Mouse (Mus musculus) liver, postnatal 0 days (tissue): ENCODE results near the gene Ero1l. TPM values are rescaled to one million over a fixed set of nuclear protein-coding genes. Genes with fewer than 3 reads are reported as not detected.

ENCODE experiments used
- ATAC-seq: fragments of 200-750 bp; cut with Nextera tagmentation; 2 replicates; pipeline ENCODE4 v1.8.0; 2017; ENCODE audit warnings: mild to moderate bottlenecking, moderate library complexity
- DNase-seq: peaks from one replicate; pipeline ENCODE4 v3.0.0-alpha.2; 2016
- H3K27ac ChIP-seq: fragments of 300-500 bp; sonication (generic); 2 replicates; pipeline ENCODE4 v1.5.1; 2014; ENCODE audit warnings: antibody characterized with exemption, moderate library complexity, mild to moderate bottlenecking, low read depth
- H3K27me3 ChIP-seq: fragments of 300-500 bp; sonication (generic); 2 replicates; pipeline ENCODE4 v1.6.1; 2014; ENCODE audit warnings: low read length, control low read depth, mixed read lengths; ENCODE audit not compliant: insufficient read depth
- H3K36me3 ChIP-seq: fragments of 300-500 bp; sonication (generic); replicated peaks from 2 replicates; pipeline ENCODE4 v1.6.1; 2014; ENCODE audit warnings: mild to moderate bottlenecking, control low read depth, low read length, moderate library complexity, mixed read lengths; ENCODE audit not compliant: insufficient read depth
- H3K4me1 ChIP-seq: fragments of 300-500 bp; sonication (generic); 2 replicates; pipeline ENCODE4 v1.6.1; 2014; ENCODE audit warnings: antibody characterized with exemption, mild to moderate bottlenecking, control low read depth; ENCODE audit not compliant: insufficient read depth
- H3K4me2 ChIP-seq: fragments of 300-500 bp; sonication (generic); 2 replicates; pipeline ENCODE4 v1.6.1; 2014; ENCODE audit warnings: low read depth, mild to moderate bottlenecking, low read length, moderate library complexity, mixed read lengths
- H3K4me3 ChIP-seq: fragments of 300-500 bp; sonication (generic); 2 replicates; pipeline ENCODE4 v1.5.1; 2014; ENCODE audit warnings: low read depth, low read length
- H3K9ac ChIP-seq: fragments of 300-500 bp; sonication (generic); replicated peaks from 2 replicates; pipeline ENCODE4 v1.6.1; 2014; ENCODE audit warnings: mild to moderate bottlenecking, moderate library complexity
- H3K9me3 ChIP-seq: fragments of 300-500 bp; sonication (generic); 2 replicates; pipeline ENCODE4 v1.6.1; 2016; ENCODE audit warnings: mild to moderate bottlenecking, control low read depth, low read length, mixed read lengths
- CTCF ChIP-seq: sonication (generic); IDR thresholded peaks from 2 replicates; pipeline ENCODE4 v1.5.1; 2016; ENCODE audit warnings: antibody characterized with exemption, low read depth
- EP300 ChIP-seq: IDR thresholded peaks from 2 replicates; pipeline ENCODE4 v1.6.1; 2016; ENCODE audit warnings: antibody characterized with exemption, low read depth, mild to moderate bottlenecking
- WGBS: fragments of 180-500 bp; shearing (Covaris S2); extraction: QIAGEN DNeasy Blood & Tissue Kit; methylation state at CpG from one replicate; pipeline ENCODE4 v1.1.7; 2014; ENCODE audit not compliant: insufficient replicate concordance; 5-methylcytosine and 5-hydroxymethylcytosine counted together
- polyA plus RNA-seq: library from polyadenylated mRNA; unstranded; fragments of >200 nt; fragmentation: Nextera tagmentation; extraction: Ambion mirVana; gene quantifications from 2 replicates; pipeline ENCODE4 v1.2.1, GENCODE M21; 2015

The Ero1l gene
- polyA plus RNA-seq, 1 experiment from 2014 or later, result 37.6 TPM

DNA sequence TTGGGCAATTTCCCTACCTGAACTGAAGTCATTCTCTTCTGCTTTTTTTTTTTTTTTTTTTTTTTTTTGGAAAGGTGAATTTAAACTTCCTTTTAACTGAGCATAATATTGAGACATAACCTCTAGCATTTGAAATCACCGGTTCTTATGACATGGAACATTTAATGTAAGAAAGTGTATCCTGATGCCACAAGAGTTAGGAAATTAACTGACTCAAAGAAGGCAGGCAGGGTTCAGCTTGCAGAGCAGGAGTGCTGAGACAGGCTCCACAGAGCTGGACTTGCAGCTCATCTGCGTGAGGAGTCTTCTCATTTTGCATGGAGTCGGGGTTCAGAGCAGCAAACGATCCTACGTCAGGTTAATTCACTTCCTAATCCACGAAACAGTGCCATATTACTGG is 42.8 kb downstream of the Ero1l start:
- 78% methylated on average over 6 of the region's 6 CpGs for WGBS
- no peak for ATAC-seq
- no peaks in the 10 kb centered on the region for H3K27me3 ChIP-seq
- no peak for DNase-seq
- H3K36me3 ChIP-seq, result no peaks in the 10 kb centered on the region
- TF ChIP-seq EP300, result no peak
- TF ChIP-seq CTCF, result no peak
- H3K4me1 ChIP-seq, result no peaks in the 10 kb centered on the region
- H3K4me2 ChIP-seq, result no peak overlapping the region
- H3K4me3 ChIP-seq, result no peak overlapping the region
- H3K27ac ChIP-seq, result no peak overlapping the region
- H3K9ac ChIP-seq, result no peak overlapping the region
- no peaks in the 10 kb centered on the region for H3K9me3 ChIP-seq

DNA sequence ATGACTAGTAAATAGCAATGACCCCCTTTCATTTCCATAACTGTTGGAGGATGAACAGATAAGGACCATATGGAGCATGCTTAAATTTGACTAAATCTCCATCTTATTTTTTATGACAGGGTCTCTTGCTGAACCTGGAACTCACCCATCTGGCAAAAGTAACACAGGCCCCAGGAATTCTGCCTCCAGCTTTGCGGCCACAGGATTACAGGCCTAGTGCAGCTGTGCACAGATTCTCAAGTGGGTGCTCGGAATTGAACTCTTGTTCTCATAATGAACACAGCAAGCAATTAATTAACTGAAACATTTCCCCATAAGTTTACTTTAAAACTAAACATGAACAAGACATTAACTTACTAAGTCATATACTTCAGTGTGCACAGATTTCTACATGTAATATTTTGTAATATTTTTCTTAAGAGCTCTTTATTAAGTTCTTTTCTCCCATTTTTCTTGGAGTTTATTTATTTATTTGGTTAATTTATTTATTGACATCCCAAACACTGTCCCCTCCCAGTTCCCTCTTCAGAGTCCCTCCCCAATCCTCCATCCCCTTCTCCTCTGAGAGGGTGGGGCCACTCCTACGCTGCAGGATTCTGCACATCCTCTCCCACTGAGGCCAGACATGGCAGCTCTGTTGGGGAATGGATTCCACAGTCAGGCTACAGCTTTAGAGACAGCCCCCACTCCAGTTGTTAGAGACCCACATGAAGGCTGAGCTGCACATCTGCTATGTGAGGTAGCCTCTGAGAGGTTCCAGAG is 54.6 kb downstream of the Ero1l start:
- Histone ChIP-seq H3K4me3 (no peak overlapping the region), H3K9me3 (no peaks in the 10 kb centered on the region), H3K36me3 (no peaks in the 10 kb centered on the region), H3K9ac (no peak overlapping the region), H3K27me3 (no peaks in the 10 kb centered on the region), H3K4me2 (no peak overlapping the region), H3K27ac (no peak overlapping the region), H3K4me1 (no peaks in the 10 kb centered on the region)
- WGBS, result 82% methylated on average over 3 of the region's 3 CpGs
- DNase-seq (no peak), ATAC-seq (no peak)
- no peak for TF ChIP-seq CTCF
- TF ChIP-seq EP300, result no peak

DNA sequence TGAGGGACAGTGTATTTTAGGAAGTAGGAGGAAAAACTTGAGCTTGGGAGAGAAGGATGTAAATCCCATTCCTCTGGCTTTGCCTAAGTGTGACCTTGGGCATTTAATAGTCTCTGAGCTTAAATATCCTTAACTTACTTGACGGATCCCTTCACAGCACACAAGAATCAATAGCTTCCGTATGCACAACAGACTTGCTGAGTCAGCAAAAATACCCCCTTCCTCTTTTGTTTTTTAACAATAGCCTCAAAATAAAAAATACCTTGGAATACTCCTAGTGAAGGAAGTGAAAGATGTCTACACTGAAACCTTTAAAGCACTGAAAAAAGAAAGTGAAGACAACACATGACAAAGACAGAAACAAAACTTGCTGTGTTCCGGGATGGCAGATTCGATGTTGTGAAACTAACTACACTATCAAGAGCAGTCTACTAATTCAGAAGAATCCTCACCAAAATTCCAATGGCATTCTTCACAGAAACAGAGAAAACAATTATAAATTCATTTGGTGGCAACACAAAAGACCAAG is 67.0 kb downstream of the Ero1l start:
- 62% methylated on average over 4 of the region's 4 CpGs for WGBS
- no peak for ATAC-seq

DNA sequence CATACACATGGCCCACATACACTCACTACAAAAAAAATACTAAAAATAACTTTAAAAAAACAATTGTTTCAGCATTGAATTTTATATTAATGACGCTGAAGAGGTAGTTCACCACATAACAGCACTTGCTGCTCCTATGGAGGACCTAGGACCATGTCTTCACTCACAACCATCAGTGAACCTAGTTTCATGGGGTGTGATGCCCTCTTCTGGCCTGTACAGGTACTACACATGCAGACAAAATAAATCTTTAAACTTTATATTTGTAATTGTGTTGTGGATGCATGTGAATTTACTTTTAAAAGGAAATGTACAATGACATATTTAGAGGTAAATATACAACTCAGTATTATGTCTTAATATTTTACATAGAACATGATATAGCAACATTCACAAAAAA is 77.0 kb downstream of the Ero1l start:
- Histone ChIP-seq H3K4me1 (no peaks in the 10 kb centered on the region), H3K27me3 (no peaks in the 10 kb centered on the region), H3K4me2 (no peak overlapping the region), H3K9me3 (no peaks in the 10 kb centered on the region), H3K27ac (no peak overlapping the region), H3K9ac (no peak overlapping the region), H3K4me3 (no peak overlapping the region), H3K36me3 (no peaks in the 10 kb centered on the region)
- no peak for DNase-seq
- ATAC-seq, result no peak
- 47% methylated on average over 1 of the region's 1 CpGs for WGBS
- no peak for TF ChIP-seq EP300
- TF ChIP-seq CTCF, result peak; percentile 69

More for the DNA sequence above, 67.0 kb downstream of the Ero1l start:
- DNase-seq, result no peak
- Histone ChIP-seq H3K4me2 (no peak overlapping the region), H3K9me3 (no peaks in the 10 kb centered on the region), H3K4me1 (no peaks in the 10 kb centered on the region), H3K36me3 (no peaks in the 10 kb centered on the region), H3K27ac (no peak overlapping the region), H3K27me3 (no peaks in the 10 kb centered on the region), H3K9ac (no peak overlapping the region), H3K4me3 (no peak overlapping the region)
- TF ChIP-seq EP300 (no peak), CTCF (no peak)

DNA sequence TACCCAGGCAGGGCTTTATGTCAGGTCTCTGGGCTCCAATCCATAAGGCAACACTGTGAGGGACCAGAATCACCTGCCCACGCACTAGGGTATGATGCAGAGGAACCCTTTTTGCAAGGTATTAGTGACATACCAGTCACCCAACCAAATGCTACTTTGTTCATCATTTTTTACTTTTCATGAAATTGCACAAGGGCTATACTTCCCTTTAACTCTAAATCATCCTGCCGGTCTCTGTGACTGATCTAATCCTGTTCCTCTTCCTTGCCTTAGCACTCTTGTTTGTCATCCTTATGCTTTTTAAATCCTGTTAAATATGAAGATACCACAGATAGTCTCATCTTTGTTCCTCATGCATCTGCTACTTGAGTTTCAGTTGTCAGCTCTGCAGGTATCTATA is 79.5 kb downstream of the Ero1l start:
- H3K27me3 ChIP-seq, result no peaks in the 10 kb centered on the region
- TF ChIP-seq EP300 (no peak), CTCF (no peak)
- H3K9ac ChIP-seq, result no peak overlapping the region
- H3K4me1 ChIP-seq, result no peaks in the 10 kb centered on the region
- H3K4me2 ChIP-seq, result no peak overlapping the region
- no peaks in the 10 kb centered on the region for H3K36me3 ChIP-seq
- no peak overlapping the region for H3K27ac ChIP-seq
- ATAC-seq (no peak), DNase-seq (no peak)
- H3K4me3 ChIP-seq, result no peak overlapping the region
- 46% methylated on average over 2 of the region's 2 CpGs for WGBS
- no peaks in the 10 kb centered on the region for H3K9me3 ChIP-seq

Other genes with a start within 250 kb of the Ero1l start
- gene Gpr137c, start 99.1 kb downstream of the Ero1l start, polyA plus RNA-seq, result 0.65 and 0.66 TPM in 2 replicates
- 1.8 and 2.1 TPM in 2 replicates for gene Txndc16, start 98.4 kb downstream of the Ero1l start, polyA plus RNA-seq
- gene Psmc6, start 11.0 kb upstream of the Ero1l start, polyA plus RNA-seq, result 58.8 and 65.1 TPM in 2 replicates
- 18.1 and 21.8 TPM in 2 replicates for gene Styx, start 32.3 kb upstream of the Ero1l start, polyA plus RNA-seq
- 64.4 and 86.3 TPM in 2 replicates for gene Gnpnat1, start 86.1 kb upstream of the Ero1l start, polyA plus RNA-seq
- 76.8 and 90.8 TPM in 2 replicates for gene Fermt2, start 211.3 kb upstream of the Ero1l start, polyA plus RNA-seq